Mouse (Mus musculus) adipocyte (in vitro differentiated cells): ENCODE results near the gene Gm49318.
A peak's percentile ranks its signal among the peaks of the same experiment; 100 is the strongest.

Source experiments
- DNase-seq: peaks from one replicate; pipeline ENCODE4 v3.0.0-alpha.2; 2016; ENCODE audit warnings: low spot score

Gm49318 gene

GRCm38 (mm10) chr9:22028467-22028866, 42.6 kb downstream of the Gm49318 start:
- DNase-seq: no peak

GRCm38 (mm10) chr9:22024592-22024991, 46.5 kb downstream of the Gm49318 start:
- peak; percentile 54 for DNase-seq

DNA sequence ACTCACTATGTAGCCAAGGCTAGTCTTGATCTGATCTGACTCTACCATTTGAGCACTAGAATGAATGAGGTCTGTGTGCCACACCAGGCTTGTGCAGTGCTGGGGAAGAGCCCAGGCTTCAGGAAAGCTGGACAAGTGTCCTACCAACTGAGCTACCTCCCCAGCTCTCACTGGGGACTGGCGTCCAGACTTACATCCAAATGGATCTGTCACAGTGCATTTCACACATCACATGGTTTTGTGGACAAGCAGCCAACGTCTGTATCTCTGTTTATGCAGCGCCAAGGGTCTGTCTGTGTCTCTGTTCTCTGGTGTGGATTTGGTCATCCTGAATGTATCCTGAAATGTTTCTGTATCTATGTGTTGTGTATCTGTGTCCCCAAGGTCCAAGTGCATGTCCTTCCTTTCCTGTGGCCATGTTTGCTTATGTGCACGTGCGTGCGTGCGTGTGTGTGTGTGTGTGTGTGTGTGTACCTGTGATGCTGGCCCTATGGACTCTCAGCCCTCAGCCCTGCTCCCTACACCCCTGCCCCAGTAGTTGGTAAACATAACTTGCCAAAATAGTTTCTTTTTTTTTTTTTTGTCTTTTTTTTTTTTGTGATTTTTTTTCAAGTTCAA, 53.7 kb downstream of the Gm49318 start:
- no peak for DNase-seq

DNA sequence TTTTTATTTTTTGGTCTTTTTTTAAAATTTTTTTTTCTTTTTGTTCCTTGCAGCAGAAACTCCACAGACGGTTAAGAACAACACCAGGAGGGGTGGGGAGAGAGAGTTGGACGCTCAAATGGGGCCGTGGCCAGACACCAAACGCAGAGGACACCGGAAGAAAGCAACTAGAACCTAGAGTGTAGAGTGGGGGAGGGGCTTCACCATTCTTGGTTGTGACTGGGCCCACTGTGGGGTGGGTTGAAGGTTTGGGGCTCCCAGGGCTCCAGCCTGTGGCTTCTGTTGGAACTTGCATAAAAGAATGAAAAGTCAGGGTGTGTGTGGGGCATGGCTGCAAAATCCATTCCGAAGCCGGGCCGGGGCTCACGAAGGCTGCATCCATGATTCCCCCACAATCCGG, 54.8 kb downstream of the Gm49318 start:
- DNase-seq: no peak

DNA sequence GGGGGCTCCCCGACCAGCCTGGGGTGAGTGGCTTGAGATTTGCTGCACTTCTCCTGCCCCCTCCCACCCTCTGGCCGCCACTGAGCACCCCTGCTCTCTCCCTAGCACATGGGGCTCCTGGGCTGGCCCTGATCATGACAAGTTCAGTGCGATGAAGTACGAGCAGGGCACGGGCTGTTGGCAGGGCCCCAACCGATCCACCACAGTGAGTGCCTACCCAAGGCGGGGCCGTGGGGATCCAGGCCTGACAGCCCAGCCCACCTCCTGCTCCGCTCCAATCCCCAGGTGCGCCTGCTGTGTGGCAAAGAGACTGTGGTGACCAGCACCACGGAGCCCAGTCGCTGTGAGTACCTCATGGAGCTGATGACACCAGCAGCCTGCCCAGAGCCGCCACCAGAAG, 58.3 kb downstream of the Gm49318 start:
- no peak for DNase-seq

DNA sequence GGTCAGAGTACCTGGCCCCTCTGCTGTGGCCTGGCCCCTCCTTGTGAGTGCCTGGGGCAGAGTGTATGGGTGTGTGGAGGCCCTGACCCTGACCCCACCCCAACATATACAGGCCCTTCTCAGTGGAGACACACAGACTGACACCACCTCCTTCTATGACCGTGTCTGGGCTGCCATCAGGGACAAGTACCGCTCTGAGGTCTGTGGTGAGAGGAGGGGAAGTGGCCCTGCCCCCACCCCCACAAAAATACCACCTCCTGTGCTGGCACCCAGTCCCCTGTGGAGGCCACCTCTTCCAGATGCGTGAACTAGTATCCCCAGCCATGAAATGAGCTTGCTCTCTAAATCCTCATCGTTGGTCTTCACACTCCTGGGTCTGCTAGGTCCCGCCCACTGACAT, 60.0 kb downstream of the Gm49318 start:
- DNase-seq: no peak

GRCm38 (mm10) chr9:22004546-22004945, 66.5 kb downstream of the Gm49318 start:
- no peak for DNase-seq

DNA sequence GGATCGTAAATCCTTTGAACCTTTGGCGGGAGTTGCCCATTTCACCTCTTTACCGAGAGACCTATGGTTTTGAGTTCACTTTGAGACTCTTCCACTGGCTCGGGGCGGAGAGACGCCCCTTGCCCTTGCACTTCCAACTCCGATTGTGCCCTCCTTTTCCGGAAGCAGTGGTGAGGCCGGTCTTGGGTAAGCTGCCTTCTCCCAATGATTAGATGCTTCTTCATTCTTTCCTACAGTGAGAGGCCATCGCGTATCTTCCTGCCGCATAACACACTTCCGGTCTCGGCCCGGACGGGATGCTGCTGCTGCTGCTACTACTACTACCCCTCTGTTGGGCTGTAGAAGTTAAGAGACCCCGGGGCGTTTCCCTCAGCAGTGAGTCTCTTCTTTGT, 67.9 kb downstream of the Gm49318 start:
- DNase-seq: no peak

DNA sequence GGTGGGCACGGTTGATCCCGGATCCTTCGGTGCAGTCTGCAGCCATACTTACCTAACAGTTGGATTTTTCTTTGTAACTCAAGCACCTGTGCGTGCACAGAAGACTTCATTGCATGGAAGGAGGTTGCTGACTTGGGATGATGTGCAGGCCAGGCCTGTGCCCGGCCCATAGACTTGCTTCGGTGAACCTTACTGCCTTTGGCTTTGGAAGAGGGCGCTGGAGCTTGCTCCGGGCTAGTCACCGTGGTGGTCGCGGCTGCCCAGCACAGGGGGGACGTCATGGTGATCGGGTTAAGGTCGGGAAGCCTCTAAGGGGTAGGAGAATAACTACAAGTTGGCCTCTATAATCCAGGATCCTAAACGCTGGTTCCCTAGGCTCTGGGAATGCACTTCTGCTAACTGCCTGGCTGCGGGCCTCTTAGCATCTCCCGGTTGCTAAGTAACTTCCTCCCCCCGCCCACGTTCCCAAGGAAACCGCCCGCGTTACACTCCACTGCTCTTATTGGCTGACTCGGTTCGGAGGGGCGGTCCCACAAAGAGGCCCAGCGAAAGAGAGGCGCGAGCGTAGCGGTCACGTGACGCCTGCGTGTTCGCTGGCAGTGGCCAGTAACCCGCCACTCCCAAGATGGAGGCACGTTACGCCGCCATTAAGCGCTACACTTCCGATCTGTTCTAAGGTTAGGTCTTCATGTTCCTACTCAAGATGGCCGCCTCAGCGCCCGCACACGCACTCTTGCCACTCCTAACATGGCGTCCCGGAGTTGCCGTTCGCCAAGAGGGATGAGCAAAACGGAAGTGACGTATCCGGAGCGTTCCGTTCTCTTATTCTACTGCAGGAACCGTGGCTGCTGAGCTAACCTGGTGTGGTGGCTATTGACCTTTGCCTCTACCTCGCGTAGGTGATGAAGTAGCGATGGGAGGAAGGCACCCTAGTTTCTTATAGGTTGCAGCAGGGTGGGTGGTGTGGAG, 68.6 kb downstream of the Gm49318 start, which contains the start of the genes Ccdc151 and Prkcsh:
Gene Ccdc151, minus strand, starts transcription at position 441 of the 969 bp plus-strand sequence.
Gene Prkcsh, plus strand, starts transcription at position 613 of the 969 bp plus-strand sequence.
- peak; percentile 99 for DNase-seq

DNA sequence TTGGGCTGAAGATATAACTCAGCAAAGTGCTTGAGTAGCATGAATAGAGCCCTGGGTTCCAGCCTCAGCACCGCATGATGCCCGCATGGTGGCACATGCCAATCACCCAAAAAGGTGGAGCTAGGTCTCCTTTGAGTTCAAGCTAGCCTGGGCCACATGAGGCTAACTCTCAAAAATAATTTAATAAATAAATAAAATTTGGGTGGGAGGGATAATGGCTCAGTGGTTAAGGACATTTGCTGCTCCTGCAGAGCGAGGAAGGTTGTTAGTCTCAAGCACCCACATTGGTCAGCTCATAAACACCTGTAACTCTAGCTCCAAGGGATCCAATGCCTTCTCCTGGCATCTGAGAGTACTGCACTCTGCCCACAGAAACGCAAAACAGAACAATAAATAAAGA, 69.4 kb downstream of the Gm49318 start:
- DNase-seq: no peak

DNA sequence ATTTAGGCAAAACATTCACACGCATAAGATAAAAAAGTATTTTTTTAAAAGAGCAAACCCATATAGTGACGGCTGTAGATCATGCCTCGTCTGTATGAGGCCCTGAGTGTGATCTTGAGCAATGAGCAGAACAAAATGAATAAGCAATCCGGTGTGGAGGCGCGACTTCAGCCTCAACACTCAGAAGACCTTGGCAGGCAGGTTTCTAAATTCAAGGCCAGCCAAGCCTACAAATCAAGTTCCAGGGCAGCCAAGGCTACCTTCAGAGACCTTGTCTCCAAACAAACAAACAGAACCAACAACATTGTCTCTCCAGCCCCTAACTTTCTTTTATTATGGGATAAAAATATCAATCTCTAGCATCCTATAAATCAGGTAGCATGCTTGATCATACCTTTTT, 70.8 kb downstream of the Gm49318 start:
- DNase-seq: no peak

- no peak for DNase-seq
Observed at GRCm38 (mm10) chr9:21996178-21996867, 74.7 kb downstream of the Gm49318 start.

- DNase-seq: no peak
Observed at GRCm38 (mm10) chr9:21992227-21992626, 78.8 kb downstream of the Gm49318 start.

DNA sequence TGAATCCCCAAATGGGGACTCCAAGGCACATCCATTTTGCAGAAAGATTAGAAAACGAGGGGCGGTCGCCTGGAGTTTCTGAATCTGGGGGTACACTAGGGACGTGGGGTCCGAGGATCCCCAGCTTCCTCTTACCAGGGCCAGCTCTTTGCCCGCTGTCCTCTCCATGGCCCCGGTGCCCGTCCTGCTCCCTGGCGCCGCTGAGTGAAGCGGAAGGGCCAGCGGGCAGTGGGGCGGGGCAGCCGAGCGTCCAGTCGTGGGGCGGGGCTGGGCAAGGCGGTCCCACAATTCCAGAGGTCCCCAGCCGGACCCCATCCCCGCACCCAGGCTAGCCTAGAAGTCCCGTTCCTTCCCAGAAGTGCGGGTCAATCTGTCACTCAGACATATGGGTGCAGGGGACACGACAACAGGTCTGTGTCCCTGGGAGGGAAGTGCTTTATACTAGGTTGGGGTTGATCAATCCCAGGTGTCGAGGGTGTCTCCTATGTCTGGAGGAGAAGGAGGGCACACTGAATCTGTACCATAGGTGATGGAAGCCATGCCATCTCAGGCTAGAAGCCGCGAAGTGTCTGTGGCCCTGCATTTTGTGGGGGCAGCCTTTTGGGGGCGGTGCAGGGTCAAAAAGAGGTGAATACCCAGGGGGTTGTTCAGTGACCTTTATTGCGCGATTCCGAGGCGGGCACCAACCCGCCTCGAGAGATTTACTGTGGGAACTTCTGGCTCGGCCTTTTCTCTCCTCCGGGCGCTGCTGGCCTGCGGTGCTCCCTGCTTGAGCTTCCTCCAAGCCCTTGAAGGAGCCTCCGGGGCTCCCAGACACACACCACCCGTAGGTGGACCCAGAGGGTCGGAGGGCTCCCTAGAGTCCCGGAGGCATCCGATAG, 81.6 kb downstream of the Gm49318 start, which contains the start of gene Rgl3:
Gene Rgl3, minus strand, starts transcription at position 217 of the 881 bp plus-strand sequence.
- no peak for DNase-seq

DNA sequence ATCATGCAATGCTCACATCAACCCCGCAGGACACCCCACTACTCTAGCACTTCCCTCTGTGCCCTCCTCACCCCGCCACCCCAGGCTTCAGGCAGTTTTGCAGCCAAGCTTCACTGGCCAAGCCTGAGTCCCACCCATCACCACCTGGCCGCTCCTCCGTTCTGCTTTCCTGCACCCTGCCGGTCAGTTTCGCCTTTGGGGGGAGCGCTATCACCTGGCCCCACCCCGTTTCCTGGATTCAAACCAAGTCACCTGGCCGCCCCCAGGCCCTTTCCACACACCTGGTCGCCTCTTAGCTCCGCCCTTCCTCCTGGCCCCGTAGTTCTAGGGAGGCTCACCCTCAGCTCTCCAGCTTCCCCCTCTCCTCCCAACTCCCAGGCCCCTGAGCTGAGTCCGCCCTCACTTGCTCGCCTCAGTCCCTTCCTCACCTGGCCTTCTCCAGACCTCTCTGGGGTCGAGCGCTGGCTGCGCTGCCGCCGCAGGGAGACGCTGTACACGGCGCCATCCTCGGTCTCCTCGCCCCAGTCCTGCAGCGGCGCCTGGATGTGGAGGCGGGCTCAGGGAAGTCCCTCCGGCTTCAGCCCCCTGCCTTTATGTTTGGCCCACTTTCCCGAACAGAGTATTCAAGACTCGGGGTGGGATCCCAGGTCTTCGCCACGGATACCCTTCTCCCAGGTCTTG, 82.5 kb downstream of the Gm49318 start:
- no peak for DNase-seq

- no peak for DNase-seq
Observed at GRCm38 (mm10) chr9:21987592-21988342, 83.3 kb downstream of the Gm49318 start.
